Mouse (Mus musculus) layer of hippocampus, adult 9-10 months (tissue): ENCODE results near the gene Slc50a1.

Source experiments
- DNase-seq: peaks from one replicate; pipeline ENCODE4 v3.0.0; 2022; ENCODE audit warnings: low spot score

Slc50a1 gene

GRCm38 (mm10) chr3:89230561-89230960 is 39.8 kb downstream of the Slc50a1 start:
- DNase-seq = no peak

GRCm38 (mm10) chr3:89229276-89229675 is 41.1 kb downstream of the Slc50a1 start:
- DNase-seq = no peak

DNA sequence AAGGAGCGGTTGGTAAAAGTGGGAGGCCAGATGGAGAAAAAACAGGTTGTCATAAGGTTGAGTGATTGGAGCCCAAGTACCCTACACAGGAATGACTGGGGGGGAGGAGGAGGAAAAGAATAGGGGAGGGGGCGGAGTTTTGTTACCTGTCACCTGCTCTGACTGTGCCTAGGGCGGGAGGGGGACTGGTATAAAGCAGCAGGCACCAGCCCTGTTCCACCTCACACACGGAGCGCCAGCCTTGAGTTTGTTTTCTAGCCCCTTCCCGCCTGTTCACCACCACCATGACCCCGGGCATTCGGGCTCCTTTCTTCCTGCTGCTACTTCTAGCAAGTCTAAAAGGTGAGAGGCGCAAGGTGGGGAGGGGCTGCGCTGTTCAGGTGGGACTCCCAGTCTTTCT is 41.5 kb downstream of the Slc50a1 start, which contains the start of gene Muc1:
TSS of gene Muc1 (plus strand) at position 222 of the 400 bp plus-strand sequence.
- DNase-seq = no peak

DNA sequence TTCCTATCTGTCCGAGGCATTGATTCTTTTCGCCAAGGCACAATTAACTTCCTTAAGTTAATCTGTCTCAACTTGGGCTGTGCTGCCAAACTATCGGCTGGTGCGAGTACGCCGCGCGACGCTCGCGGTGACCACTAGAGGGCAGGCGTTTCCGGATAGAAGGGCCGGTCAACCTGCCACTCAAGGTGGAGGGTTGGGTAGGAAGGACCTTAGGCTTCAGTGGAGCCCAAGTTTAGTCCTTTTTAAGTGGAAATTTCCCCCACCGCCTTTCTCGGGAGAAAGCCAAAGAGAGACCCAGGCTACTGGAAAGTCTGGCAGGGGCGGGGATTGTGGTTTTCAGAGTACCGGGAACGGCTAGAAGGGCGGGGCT is 42.2 kb downstream of the Slc50a1 start:
- no peak for DNase-seq

GRCm38 (mm10) chr3:89227307-89228179 is 42.8 kb downstream of the Slc50a1 start:
- no peak for DNase-seq

DNA sequence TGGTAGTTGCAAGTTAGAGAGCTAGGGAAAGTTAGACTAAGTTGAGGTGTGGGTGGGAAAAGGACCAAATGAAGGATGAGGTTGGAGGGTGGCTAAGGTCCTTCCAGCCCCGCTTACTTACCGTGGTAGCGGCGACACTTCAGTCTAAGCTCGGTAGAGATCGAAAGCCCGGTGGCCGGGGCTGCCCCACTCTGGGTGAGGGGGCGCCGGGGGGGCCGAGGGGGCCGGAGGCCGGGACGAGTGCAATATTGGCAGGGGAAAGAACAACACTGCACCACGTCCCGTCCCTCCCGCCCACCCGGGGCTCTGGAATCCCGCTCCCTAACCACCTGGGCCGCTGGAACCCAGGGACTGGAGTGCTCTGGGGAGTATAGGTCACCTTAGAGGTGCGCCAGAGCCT is 43.5 kb downstream of the Slc50a1 start, which contains the start of gene Mtx1:
TSS of gene Mtx1 (minus strand) at position 189 of the 400 bp plus-strand sequence.
- no peak for DNase-seq

DNA sequence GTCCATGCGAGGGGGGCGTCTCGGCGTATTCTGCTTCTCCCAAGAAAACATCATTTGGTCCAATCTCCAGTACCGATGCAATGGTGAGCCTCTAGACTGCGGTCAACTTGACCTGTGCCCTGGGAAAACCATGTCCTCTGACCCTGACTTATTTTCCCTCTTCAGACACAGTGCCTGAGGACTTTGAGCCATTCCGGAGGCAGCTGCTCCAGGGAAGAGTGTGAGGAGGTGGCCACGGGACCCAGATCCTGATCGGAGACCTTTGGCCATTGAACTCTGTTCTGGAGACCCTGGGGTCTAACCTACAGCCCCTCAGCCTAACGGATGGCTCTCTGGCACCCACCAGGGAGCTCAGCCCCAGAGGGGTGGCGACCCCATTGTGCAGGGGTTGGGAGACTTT is 44.0 kb downstream of the Slc50a1 start:
- no peak for DNase-seq

DNA sequence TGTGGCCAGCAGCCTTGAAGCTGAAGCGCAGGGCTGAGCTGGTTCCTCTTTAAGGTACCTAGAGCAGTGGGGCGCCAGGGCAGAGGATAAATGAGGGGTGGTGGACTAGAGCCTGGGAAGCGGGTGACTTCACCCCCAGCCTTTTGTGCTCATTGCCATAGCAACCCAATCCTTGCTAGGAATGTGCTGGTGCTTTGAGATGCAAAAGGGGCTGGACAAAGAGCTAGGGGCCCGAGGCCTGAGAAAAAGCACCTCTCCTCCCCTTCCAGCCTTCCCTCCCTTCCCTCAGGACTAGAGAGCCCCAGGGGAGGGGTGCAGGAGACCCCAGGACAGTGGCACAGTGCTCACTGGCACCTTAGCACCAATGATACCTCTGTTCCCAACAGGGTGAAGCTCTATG is 44.5 kb downstream of the Slc50a1 start:
- no peak for DNase-seq

DNA sequence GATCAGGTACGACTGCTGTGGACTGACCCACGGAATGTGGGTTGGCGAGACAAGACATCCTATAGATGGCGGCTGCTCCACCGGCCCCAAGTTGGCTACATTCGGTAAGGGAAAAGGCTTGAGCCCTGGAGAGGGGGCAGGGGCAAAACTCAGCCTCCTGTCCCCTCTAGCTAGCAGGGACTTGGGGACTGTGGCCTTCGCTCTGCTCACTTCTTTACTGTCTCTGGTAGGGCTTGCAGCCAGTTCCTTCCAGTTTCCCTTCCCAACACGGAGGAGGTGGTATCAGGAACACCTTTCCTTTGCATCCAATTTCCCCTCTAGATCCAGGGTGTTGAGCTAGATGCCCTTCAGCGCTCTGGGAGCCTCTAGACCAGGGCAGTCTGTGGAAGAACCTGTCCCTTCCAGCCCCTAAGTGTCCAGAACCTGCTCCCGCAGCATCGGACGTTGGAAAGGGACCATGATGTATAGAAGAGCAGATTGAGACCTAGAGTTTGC is 45.0 kb downstream of the Slc50a1 start:
- no peak for DNase-seq

- DNase-seq = no peak
Measured at GRCm38 (mm10) chr3:89224796-89225195, 45.6 kb downstream of the Slc50a1 start.

DNA sequence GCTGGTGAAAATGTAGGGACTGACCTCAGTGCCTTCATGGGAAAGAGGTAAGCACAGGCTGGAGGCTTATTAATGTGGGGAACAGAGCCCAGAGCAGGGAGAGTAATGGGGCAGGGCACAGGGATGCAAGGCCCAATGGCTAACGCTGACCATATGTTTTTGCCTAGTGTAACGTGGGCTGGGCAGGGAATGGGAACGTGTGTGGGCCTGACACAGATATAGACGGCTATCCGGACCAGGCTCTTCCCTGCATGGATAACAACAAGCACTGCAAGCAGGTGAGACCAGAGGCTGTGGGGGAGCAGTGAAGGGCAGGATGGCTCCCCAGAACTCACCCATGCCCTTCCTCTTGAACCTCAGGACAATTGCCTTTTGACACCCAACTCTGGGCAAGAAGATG is 49.2 kb downstream of the Slc50a1 start:
- no peak for DNase-seq

- DNase-seq = no peak
Measured at GRCm38 (mm10) chr3:89219546-89219945, 50.8 kb downstream of the Slc50a1 start.

DNA sequence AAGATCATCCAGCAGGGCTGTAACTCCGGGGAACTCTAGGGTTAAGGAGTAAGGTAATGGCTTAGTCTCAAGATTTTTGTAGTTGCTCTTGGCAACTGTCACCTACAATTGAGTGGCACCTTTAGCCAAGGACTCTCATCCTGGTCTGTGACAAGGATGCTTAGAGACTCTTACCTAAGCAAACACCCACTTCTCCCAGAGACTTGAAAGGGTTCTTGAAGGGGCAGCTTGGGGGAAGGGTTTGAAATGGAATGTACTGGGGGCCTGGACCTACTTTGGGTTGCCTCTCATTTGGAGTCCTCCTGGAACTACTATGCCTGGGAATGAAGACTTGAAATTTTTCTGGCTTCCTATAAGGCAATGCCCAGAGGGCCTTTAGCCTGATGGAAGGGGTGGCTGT is 52.1 kb downstream of the Slc50a1 start:
- no peak for DNase-seq
